Mouse (Mus musculus): ENCODE results near the gene Sorbs1.
A peak's percentile ranks its signal among the peaks of the same experiment; 100 is the strongest.

The Sorbs1 gene

DNA sequence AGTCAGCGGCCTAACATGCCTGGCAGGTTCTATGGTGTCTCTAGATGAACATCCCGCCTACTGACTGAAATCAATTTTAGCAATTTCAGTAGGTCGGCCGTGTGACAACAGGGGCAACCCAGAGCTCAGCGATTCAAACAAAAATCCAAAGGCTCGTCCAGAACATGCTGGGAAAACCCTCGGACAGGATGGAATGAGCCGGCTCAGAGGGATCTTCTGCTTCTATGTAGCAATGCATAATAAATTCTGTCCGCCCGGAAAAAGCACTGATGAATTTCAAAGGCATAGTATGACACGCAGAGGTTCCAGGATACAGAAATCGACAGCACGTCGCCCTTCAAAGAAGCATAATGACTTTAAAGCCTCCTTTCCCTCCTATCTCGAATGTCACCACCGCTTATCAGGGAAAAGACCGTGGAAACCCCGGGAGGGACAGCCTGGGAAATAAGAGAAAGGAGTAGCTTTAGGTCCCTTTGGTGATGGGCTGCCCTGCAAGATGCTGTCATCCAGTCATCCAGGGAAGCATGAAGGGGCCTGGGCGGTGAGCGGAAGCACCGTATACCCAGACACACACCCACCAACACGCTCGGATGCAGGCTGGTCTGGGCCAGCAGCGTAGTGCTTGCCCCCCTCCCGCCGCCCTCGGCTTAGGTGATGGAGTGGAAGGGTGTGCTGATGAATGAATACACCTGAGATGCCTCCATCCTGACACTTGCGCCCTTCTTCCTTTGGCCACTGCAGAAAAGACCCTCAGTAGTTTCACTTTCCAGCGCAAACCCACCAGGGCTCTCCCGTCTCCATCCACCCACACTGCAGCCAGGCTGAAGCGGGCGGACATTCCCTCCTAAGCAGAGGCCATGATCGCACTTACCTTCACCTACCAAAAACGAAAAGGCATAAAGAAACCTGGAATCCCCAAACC lies 818 bp downstream of the Sorbs1 start:
- DNase-seq (ENCODE audit: low read depth): peak; percentile 70

DNA sequence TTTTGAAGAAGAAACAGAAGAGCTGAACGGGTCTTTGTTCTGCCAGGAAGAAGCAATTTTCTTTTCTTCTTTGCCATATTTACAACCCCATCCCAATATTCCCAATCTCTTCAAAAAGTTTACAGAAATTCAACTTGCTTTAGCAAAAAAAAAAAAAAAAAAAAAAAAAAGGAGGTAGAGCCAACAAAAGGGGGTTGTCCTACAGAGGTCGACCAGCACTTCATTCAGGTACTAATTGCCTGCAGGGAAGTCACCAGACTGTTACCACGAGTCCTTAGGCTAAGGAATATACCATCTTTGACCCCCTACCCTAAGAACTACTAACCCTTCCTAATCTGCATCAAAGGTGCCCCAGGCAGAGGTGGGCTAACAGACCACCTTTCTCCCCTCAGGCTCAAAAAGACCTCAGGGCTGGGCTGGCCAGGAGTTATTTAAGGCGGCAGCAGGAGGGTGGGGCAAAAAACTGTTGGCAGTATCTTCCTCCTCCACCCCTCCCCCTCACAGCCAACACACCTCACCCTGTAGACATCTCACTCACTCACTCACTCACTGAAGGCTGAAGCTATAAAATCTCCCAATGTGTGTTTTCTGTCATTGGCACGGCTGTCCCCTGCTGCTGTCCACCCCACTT lies 1.8 kb downstream of the Sorbs1 start:
- DNase-seq (ENCODE audit: low read depth): peak; percentile 51

DNA sequence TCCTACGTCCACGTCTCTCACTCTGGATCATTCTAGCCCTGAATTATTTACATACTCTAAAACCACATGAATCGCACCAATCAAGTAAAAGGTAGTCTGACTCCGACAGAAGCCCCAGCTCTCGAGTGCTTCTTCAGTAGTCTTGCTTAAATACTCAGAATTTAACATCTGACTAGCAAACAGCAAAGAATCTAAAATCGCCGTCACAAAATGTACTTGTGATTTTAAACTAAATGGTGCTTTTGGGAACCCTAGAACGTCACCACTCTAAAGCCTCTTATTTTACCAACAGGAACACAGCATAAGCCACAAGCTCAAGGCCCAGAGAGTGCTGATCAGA lies 2.5 kb downstream of the Sorbs1 start:
- peak; percentile 9 for DNase-seq (ENCODE audit: low read depth)

DNA sequence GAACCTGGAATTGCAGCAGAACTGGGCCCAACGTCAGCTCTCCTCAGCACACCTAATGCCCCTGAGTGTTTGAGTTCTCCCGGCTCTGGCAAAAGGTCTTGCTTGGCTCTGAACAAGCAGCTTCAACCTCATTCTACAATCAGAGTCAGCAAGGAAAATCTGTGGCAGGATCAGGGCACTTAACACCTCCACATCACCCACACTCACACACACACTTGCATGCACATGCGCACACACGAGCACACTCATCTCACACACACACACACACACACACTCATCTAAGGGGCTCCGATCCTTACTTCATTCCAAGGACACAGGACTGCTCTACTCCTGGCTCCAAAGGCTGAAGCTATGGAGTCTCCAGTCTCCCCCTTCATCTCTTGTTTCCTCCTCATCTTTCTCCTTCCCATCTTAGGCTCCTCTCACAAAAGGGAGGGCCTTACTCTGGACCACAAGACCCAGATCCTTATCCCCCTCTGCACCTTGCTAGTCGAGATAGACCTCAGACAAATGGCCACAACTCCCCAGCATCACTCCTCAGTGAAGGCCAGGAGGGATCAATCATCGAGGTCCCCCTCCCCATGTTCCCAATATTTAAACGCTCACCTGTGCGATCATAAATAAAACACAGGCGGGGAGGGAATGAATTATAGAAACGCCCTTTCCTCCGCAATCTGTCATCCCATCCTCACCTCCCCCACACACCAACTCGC lies 3.0 kb downstream of the Sorbs1 start:
- DNase-seq (ENCODE audit: low read depth): peak; percentile 6

DNA sequence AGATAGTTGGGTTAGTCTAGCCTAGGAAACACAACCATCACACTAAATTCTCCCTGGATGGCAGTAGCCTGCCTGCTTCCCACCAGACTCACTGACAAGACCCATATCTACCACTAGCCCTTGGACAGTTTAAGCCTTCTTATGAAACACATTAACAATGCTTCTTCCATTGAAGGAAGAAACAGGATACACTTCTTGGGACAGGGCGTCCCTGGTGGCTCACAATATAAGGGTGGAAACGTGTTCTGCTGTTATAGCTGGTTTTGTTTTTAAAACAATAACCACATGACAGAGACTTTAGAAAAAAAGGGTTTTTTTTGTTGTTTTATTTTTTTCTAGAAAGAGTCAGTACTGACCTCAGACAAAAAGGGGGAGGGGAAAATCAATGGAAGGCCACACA lies 4.3 kb downstream of the Sorbs1 start:
- peak; percentile 21 for DNase-seq (ENCODE audit: low read depth)

DNA sequence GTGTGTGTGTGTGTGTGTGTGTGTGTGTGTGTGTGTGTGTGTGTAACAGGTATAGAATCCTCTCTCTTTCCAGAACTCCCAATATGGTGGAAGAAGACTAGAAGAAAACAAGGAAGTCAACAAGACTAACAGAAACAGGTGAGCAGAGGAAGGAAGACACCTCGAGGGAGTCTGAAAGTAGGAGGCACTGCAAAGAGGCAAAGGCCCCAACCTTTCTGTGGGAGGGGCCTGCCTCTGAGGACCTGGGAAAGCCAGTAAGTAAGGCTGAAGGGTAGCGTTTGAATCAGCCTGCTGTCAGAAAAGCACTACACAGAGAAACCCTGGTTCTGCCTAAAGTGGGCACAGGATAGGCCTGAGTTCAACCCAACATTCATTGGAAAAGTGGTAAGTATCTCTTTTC lies 4.7 kb downstream of the Sorbs1 start:
- peak; percentile 56 for DNase-seq (ENCODE audit: low read depth)

DNA sequence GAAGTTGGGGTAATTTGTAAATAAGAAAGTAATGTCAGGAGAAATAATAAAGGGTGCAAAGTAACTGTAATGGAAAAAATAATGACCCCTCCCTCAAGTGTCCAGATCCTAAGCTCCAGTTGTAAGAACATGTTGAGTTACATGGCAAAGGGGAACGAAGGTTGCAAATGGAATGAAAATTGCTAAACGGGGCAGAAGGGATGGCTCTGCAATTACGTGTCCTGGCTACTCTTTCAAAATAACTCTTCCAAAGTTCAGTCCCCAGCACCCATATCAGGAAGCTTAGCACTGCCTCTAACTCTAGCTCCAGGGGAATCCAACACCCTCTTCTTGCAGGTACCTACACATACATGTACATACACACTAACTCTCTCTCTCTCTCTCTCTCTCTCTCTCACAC lies 6.6 kb downstream of the Sorbs1 start:
- DNase-seq (ENCODE audit: low read depth): no peak

DNA sequence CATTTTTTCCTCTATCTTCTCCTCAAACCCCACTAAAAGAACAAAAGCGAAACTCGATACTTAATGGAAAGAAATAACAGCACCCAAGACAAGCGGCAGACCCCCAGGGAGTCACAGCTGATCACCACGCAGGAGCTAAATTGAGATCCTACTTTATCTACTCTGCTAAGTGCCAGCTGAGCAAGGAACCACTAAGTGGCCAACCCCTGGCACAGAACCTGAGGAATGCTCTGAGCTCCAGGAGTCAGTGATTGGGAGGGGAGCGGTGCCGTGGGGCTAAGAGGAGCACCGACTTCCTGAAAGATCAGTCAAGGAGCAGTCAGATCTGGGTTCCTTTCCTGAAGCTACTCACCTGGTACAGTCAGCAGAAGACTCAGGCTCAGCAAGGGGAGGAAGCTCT lies 9.2 kb downstream of the Sorbs1 start:
- DNase-seq (ENCODE audit: low read depth): no peak

DNA sequence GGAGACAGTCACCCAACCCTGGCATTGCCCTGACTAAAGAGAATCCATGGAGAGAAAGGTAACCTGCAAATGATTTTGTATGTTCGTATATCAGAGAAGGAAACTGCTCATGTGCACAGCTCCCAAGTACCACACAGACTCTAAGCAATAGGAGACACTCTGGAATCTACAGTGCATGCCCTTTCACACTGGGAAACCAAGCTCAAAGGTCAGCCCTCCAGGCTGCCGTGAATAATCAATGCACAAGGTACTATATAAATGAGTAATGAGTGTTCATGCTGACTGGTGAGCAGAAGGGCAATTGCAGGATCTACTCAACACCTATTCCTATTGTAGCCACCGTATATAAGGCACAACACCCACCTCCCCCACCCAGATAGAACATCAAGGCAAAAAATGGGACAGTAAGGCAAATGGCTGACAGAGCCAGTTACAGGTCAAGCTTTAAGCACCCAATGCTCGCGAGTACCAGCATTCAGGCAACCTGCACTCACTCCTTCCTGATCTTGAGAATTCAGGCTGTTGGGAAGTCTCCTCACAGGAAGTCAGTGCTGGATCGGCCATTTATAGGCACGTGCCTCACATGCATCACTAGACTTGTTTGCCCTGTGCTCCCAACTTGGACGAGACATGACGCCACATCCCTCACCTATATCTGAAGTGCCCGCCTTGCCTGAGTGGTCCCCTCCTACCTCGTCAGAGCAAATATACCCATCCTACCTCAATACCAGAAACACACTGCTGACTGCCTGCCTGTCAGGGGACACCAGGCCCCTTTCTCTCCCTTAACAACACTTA lies 13.4 kb downstream of the Sorbs1 start:
- DNase-seq (ENCODE audit: low read depth): no peak

DNA sequence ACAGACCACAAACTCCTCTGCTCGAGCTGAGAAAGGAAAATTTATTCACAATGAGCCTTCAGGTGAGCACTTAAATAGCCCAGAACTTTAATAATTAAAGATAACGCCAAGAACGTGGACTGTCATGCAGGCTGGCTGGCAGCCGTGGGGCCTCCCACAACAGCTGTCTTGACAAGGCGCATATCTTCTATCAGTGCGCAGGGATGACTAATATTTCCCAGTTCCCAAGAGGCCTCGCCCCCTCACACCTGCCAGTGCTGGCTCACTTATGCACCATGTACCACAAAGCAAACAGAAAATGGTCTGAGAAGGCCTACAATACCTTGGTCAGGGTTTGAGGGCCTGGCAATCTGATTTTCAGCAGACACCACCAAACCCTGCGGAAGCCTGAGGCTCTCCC lies 14.4 kb downstream of the Sorbs1 start:
- no peak for DNase-seq (ENCODE audit: low read depth)

DNA sequence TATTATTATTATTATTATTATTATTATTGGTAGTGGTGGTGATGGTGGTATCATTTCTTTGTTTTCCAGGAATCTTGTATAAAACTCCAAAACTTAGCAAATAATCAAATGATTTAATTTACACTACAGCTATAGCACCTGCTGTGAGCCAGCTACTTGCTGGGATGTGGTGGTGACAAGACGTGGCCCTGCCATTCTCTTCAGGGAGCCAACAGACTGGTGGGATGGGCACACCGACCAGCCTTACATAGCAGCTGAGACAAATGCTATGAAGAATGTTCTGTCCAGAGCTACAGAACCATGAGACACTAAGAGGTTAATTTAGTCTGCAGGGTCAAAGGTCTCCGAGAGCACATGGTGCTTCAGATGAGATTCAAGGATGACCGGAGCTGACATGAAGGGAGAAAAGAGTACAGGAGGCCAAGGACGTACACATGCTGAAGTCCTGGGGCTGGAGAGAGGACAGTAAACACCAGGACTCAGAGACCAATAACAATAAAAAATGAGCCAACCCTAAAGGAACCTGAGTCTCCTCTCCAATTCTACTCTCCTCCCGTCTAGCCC lies 15.3 kb downstream of the Sorbs1 start:
- no peak for DNase-seq (ENCODE audit: low read depth)

DNA sequence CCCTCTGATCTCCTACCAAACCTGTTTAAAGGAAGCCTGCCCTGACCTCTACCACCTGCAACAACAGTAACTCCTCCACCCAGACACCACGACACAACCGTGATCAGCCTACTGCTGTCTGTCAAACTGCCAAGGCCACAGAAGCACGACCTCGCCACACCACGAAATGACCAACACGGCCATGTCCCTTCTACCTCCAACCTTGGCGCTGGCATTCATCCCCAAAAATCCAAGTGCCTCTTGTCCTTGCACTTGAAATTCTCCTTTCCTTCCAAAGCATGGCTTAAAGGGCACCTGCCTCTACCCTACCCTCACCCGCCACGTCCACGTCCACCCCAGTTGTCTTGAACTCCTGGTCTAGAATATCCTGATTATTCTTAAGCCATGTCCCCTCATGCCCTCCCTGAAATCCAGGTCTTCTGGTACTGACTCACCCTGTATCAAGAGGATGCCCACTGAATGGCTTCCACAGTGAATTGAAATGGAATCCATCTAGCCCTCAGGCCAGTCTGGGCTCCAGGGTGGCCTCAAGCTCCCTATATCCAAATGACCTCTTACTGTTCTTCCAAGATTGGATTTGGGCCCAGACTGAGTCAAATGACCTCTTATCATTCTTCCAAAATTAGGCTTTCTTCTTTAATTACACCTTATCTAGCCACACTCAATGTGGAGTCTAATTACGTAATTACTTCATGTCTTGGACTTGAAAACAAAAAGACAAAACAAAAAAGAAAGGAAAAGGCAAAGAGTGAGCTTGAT lies 16.9 kb downstream of the Sorbs1 start:
- DNase-seq (ENCODE audit: low read depth): no peak

DNA sequence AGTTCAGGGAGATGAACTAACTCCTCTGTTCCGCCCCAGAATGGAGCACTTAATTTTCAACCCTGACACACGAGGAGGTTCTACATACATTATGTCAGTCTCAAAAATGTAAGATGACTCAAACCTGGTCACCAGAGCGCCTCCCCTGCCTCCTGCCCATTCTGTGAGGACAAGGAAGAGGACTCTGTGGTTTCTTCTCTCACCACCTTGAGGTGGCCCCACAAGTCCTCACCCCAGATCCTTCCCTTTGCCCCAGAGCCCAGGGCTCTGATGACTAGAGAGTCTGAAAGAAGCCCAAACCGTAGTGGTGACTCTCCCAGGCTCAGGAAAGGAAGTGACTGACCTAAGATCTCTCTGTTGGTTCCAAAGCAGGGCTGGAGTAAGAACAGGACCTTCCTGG lies 17.5 kb downstream of the Sorbs1 start:
- no peak for DNase-seq (ENCODE audit: low read depth)

DNA sequence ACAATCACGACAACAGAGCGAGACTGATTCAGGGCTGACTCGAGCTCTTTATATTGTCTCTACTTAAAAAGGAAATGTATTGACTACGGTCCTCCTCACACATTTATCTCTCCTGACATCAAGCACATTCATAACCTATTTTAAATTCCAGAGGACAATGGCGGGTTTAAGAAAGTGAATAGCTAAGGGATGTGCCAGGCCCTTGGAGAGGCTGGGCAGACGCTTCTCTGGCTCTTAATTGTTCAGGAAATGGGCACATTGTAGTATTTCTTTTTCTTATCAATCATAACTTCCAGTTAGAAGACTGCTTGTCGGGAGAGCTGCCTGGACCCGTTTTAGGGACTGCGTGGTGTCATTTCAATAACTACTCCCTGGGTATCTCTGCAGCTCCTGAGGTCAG lies 20.7 kb downstream of the Sorbs1 start:
- DNase-seq (ENCODE audit: low read depth): no peak

DNA sequence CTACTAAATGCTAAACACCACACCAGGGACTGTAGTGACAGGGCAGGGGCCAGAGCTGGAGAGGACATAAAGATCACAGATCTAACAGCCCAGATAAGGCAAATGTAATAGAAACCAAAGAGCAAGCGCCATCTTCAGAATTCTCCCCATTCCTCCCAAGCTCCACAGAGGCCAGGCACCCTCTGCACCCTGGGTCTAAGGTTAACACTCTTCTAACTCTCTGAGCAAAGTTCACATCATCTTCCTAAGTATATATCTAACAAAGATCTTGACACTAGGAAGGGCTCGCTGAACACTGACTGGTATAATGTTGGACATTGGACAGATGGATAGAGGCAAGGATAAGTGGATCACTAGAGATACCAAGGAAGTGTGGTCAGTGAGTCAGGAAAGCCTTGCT lies 22.1 kb downstream of the Sorbs1 start:
- DNase-seq (ENCODE audit: low read depth): no peak

DNA sequence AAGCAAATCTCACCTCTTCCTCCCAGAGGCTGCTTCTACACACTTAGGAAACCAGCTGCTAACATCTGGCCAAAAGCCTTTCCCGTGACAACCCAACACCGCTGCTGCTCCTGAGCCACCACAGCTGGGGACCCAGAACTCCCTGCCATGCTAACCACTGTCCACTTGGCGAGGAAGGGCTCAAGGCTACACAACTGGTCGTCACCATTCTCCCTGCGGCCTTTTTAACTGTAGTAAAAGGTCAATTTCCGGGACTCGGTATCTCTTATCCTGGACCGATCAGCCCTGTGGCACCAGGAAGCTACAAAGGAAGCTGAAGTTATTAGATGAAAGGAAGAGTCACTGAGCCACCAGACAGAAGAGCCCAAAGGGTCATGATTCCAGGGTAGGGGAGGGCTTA lies 22.8 kb downstream of the Sorbs1 start:
- no peak for DNase-seq (ENCODE audit: low read depth)

DNA sequence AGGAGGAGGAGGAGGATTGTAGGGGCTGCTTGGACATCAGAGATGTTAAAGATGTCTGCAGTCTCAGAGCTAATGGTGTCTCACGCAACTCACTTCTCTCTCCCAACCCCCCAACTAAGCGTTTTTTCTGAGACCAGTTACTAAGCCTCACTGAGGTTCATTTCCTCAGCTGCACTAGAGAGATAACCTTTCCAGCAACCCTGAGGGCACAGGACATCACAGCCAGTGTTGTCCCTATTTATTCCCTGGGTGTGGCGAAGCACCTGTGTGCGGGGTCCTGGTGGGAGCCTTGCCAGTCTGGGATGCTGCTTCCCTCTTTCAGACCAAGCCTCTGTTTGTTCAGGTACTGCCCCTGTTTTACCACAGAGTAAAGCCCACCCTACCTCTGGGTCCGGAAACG lies 23.9 kb downstream of the Sorbs1 start:
- no peak for DNase-seq (ENCODE audit: low read depth)

DNA sequence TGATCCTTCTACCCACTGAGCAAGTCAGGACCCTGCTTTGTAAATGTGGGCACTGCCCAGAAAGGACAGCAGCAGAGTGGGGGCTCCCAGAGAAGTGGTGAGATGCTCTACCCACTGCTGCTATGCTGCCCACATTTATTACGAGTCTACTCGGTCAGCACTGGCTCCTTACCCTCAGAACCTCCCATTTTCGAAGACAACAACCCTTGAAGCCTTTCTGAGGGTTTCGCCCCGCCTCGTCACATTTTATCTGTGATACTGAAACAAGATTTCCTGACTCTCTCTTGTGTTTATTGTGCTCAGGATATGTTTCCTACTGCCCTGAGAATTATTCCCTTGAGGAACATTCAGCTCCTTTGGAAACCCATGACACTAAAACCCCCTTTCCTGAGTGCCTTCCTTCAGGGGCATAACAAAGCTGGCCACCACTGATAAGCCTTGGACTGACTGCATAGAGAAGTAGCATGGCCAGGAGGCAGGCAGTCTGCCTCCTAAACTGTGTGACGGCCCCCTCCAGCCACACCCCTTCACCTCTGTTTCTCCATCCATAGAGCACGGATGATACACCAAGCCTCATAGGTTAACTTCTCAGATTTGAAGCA lies 24.6 kb downstream of the Sorbs1 start:
- DNase-seq (ENCODE audit: low read depth): no peak

DNA sequence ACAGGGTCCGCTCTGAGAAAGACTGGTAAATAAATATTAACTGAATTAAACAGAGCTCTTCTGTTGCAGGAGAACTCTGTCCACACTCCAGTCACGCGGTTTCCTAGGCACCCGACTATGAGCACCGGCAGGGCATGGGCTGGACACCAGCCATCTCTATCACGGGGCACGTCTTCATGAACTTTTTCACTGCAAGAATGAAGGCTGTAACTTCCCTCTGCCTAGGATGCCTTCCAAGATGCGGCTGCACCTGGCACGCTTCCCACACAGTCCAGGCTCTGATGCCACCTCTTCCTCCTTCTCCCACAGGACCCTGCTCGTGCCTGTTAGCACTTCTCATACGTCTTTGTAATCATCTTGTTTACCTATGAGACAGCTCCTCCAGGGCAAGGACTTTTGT lies 26.0 kb downstream of the Sorbs1 start:
- DNase-seq (ENCODE audit: low read depth): no peak

DNA sequence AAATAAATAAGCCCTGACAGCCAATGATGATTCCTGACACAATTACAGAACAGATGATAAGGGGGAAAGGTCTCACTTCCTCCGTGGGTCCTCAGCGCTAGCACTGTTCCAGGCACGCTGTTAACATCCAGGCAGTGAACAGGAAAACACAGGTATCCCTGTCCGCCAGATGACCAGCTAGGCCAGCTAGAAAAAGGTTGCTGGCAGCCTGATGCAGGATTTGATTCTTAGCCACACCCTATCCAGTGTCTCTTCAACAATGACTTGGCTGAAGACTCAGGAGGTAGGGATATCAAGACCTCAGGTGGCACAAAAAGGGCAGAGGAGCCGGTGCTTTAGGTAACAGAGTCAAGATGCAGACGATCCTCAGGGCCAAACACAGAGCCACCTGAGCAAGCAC lies 32.5 kb downstream of the Sorbs1 start:
- no peak for DNase-seq (ENCODE audit: low read depth)

DNA sequence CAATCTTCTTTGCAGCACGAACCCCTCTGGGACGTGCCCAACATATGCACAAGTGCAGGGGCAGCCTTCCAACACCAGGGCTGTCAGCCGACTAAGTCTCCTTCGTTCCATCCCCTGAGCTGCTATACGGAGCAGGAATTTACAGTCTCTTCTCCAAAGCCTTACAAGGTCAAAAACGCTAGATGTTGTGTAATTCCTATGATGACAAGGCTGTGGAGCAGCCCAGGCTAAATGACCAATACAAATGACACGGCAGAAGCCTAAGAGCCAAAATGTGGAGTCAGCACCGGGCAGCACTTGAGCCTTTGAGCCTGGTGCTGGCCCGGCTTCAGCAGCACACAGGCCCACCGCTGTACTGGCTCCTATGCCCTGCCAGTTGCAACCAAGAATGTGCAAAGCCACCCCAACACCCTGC lies 35.4 kb downstream of the Sorbs1 start:
- DNase-seq (ENCODE audit: low read depth): no peak

Measured in induced T-regulatory cell, adult 2 months (primary cell).